Mouse (Mus musculus): ENCODE data around the gene Usp35.

DNA sequence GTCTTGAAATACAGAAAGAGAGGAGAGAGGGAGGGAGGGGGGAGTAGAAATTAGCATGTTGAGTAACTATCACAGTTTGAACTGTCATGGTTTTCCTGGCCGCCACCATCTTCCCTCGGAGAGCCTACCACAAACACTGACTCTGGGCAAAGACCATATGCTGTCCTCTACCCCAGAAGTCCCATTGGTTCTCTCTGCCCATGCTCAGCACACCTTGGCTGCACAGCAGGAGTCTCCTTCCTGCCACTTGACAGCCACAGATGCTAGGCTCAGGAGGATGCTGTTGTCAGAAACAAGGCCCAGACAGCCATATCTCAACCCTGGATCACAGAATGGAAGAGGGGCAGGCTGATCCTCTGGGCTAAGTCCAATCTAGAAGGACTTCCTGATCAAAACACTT, 2.6 kb upstream of the Usp35 start:
- TF ChIP-seq CTCF (IDR thresholded peaks at IDR 0.05; ENCODE audit: extremely low read depth, insufficient read depth, low read length) (no peak), POLR2A (IDR thresholded peaks at IDR 0.05; ENCODE audit: extremely low read depth, insufficient read depth, low read length) (no peak)
